Mouse (Mus musculus) embryonic facial prominence, embryonic 10.5 days (tissue): ENCODE results near the gene Fry. TPM values are rescaled to one million over a fixed set of nuclear protein-coding genes. Genes with fewer than 3 reads are reported as not detected.

Experiments used
- DNase-seq: peaks from one replicate; pipeline ENCODE4 v3.0.0-alpha.2; 2017; ENCODE audit warnings: low spot score
- H3K27ac ChIP-seq: fragments of 300-500 bp; sonication (generic); replicated peaks from 2 replicates; pipeline ENCODE4 v1.5.1; 2016; ENCODE audit warnings: mild to moderate bottlenecking
- H3K27me3 ChIP-seq: fragments of 300-500 bp; sonication (generic); replicated peaks from 2 replicates; pipeline ENCODE4 v1.6.1; 2016; ENCODE audit warnings: low read depth, mild to moderate bottlenecking; ENCODE audit not compliant: poor library complexity, severe bottlenecking
- H3K36me3 ChIP-seq: fragments of 300-500 bp; sonication (generic); replicated peaks from 2 replicates; pipeline ENCODE4 v1.6.1; 2016; ENCODE audit warnings: mild to moderate bottlenecking, moderate library complexity
- H3K4me1 ChIP-seq: fragments of 300-500 bp; sonication (generic); 2 replicates; pipeline ENCODE4 v1.6.1; 2016
- H3K4me3 ChIP-seq: fragments of 300-500 bp; sonication (generic); 2 replicates; pipeline ENCODE4 v1.5.1; 2016; ENCODE audit warnings: mild to moderate bottlenecking, moderate library complexity
- H3K9me3 ChIP-seq: fragments of 300-500 bp; sonication (generic); 2 replicates; pipeline ENCODE4 v1.6.1; 2016; ENCODE audit warnings: mild to moderate bottlenecking
- WGBS: fragments of 180-500 bp; shearing (Covaris S2); methylation state at CpG from one replicate; pipeline ENCODE4 v1.1.7; 2016; 5-methylcytosine and 5-hydroxymethylcytosine counted together
- polyA plus RNA-seq: library from polyadenylated mRNA; unstranded; fragments of >200 nt; fragmentation: Nextera tagmentation; extraction: Ambion mirVana; gene quantifications from 2 replicates; pipeline ENCODE4 v1.2.1, GENCODE M21; 2016

The Fry gene
- polyA plus RNA-seq, 1 experiment from 2014 or later, result 7.4 TPM

- H3K27me3 ChIP-seq, result no peaks in the 10 kb centered on the region
- H3K9me3 ChIP-seq, result no peaks in the 10 kb centered on the region
- 0 out of 2 replicates have a peak, but pooled peaks cover 6% of the 10 kb centered on the region for H3K4me1 ChIP-seq
- DNase-seq, result no peak
- no peak overlapping the region for H3K27ac ChIP-seq
- H3K36me3 ChIP-seq, result no peaks in the 10 kb centered on the region
- WGBS, result 76% methylated on average over 3 of the region's 3 CpGs
- no peak overlapping the region for H3K4me3 ChIP-seq
Observed at GRCm38 (mm10) chr5:150372956-150373355, 254.5 kb downstream of the Fry start.

DNA sequence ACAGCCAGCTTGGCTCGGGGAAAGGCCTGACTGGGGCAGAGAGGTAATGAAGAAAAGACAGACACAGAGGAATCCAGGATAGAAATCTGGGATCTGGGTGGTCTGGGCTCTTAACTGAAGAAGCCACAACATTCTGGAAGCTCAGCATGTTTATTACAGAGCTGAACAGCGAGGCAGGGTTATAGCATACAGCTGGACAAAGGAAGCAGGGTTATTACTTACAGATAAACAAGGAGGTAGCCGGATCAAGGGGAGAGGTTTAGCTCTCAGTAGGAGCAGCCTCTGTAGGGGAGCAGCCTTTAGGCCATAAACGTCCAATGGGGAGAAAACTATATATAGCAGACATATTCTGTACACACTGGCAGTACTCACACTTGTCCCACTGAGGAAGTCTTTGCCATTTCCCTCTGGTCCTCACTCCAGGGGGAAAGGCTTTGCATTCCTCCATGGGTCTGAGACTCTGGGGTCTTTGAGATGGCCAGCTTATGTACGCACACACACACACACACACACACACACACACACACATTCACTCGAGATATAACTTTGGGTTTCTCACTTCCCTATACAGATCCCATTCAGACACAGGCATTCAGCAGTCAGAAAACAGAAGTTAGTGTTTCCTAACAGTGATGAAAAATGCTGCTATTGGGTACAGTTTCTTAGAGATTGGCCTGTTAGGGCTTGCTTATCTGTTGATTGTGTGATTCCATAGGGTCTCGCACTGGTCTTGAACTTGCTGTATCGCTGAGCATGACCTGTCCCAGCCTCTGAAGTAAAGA is 256.5 kb downstream of the Fry start:
- WGBS, result 81% methylated on average over 8 of the region's 8 CpGs
- no peaks in the 10 kb centered on the region for H3K36me3 ChIP-seq
- H3K4me1 ChIP-seq, result 0 out of 2 replicates have a peak, but pooled peaks cover 6% of the 10 kb centered on the region
- H3K27me3 ChIP-seq, result no peaks in the 10 kb centered on the region
- DNase-seq, result no peak
- no peak overlapping the region for H3K27ac ChIP-seq
- H3K9me3 ChIP-seq, result no peaks in the 10 kb centered on the region
- H3K4me3 ChIP-seq, result no peak overlapping the region

DNA sequence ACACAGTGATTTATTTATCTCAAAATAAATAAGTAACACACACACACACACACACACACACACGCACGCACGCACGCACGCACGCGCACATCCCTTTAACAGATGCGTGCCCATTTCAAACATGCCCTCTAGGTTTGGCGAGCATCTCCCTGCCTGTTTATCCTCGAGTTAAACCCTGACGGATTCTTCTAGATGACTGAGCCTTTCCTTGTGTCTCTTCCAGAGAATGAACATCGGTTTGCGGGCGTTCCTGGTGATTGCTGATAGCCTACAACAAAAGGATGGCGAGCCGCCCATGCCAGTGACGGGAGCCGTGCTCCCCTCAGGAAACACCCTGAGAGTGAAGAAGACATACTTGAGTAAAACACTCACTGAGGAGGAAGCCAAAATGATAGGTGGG is 260.1 kb downstream of the Fry start:
- Histone ChIP-seq H3K9me3 (no peaks in the 10 kb centered on the region), H3K36me3 (0 out of 2 replicates have a peak, but pooled peaks cover 3% of the 10 kb centered on the region), H3K27me3 (no peaks in the 10 kb centered on the region), H3K4me1 (peaks cover 8% of the 10 kb centered on the region), H3K27ac (no peak overlapping the region), H3K4me3 (no peak overlapping the region)
- DNase-seq, result no peak
- WGBS, result 88% methylated on average over 18 of the region's 18 CpGs

- Histone ChIP-seq H3K4me3 (no peak overlapping the region), H3K27me3 (no peaks in the 10 kb centered on the region), H3K27ac (no peak overlapping the region), H3K36me3 (0 out of 2 replicates have a peak, but pooled peaks cover 3% of the 10 kb centered on the region), H3K4me1 (peaks cover 15% of the 10 kb centered on the region), H3K9me3 (no peaks in the 10 kb centered on the region)
- no peak for DNase-seq
- 93% methylated on average over 10 of the region's 10 CpGs for WGBS
Observed at GRCm38 (mm10) chr5:150380767-150381166, 262.3 kb downstream of the Fry start.

DNA sequence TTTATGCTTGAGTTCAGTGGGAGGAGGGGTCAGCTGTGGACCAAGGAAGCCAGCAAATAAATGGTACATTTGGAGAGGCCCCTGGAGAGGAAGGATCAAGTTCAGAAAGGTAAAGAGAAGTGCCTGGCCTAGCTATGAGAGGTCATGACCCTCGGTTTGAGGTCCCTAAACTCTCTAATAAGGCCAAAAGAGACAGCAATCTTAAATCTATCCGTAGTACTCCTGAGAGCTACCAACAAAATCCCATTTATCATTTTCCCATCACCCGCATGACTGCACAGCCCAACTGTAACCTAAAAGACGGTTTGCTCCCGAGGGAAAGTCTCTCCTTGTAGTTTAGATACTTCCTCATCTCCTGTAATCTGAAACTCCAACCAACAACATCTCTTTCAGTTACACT is 264.0 kb downstream of the Fry start:
- no peaks in the 10 kb centered on the region for H3K27me3 ChIP-seq
- 61% methylated on average over 5 of the region's 5 CpGs for WGBS
- 0 out of 2 replicates have a peak, but pooled peaks cover 3% of the 10 kb centered on the region for H3K36me3 ChIP-seq
- H3K27ac ChIP-seq, result no peak overlapping the region
- H3K9me3 ChIP-seq, result no peaks in the 10 kb centered on the region
- H3K4me3 ChIP-seq, result no peak overlapping the region
- DNase-seq, result no peak
- peaks cover 15% of the 10 kb centered on the region for H3K4me1 ChIP-seq

- WGBS, result 64% methylated on average over 17 of the region's 17 CpGs
- H3K9me3 ChIP-seq, result no peaks in the 10 kb centered on the region
- no peaks in the 10 kb centered on the region for H3K27me3 ChIP-seq
- peaks cover 15% of the 10 kb centered on the region for H3K4me1 ChIP-seq
- H3K27ac ChIP-seq, result no peak overlapping the region
- H3K36me3 ChIP-seq, result 0 out of 2 replicates have a peak, but pooled peaks cover 3% of the 10 kb centered on the region
- DNase-seq, result no peak
- no peak overlapping the region for H3K4me3 ChIP-seq
Observed at GRCm38 (mm10) chr5:150384272-150385215, 266.1 kb downstream of the Fry start.

- Histone ChIP-seq H3K27me3 (no peaks in the 10 kb centered on the region), H3K4me3 (no peak overlapping the region), H3K36me3 (0 out of 2 replicates have a peak, but pooled peaks cover 3% of the 10 kb centered on the region), H3K27ac (peak overlapping the region; percentile 19; the same call in 1 of the 2 replicates), H3K9me3 (no peaks in the 10 kb centered on the region), H3K4me1 (peaks cover 15% of the 10 kb centered on the region)
- 76% methylated on average over 7 of the region's 7 CpGs for WGBS
- DNase-seq, result no peak
Observed at GRCm38 (mm10) chr5:150385224-150385623, 266.8 kb downstream of the Fry start.

DNA sequence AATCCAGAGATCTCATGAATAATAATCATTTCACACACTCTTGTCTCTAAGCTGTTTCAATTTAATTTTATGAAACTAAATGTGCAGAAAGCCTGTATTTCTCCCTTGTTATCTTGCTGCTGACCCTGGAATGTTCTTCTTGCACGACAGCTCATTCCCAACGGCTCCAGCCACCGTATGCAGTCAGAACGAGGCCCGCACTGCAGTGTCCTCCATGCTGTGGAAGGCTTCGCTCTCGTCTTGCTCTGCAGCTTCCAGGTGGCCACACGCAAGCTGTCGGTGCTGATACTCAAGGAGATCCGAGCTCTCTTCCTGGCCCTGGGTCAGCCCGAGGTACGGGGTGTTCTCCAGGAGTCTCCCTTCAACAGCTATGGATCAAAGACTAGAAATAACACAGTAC is 270.2 kb downstream of the Fry start:
- Histone ChIP-seq H3K4me3 (no peak overlapping the region), H3K36me3 (peaks cover 1% of the 10 kb centered on the region), H3K4me1 (peaks cover 7% of the 10 kb centered on the region), H3K27me3 (no peaks in the 10 kb centered on the region), H3K27ac (no peak overlapping the region), H3K9me3 (no peaks in the 10 kb centered on the region; the same call in 1 of the 2 replicates)
- 86% methylated on average over 12 of the region's 12 CpGs for WGBS
- DNase-seq, result no peak

DNA sequence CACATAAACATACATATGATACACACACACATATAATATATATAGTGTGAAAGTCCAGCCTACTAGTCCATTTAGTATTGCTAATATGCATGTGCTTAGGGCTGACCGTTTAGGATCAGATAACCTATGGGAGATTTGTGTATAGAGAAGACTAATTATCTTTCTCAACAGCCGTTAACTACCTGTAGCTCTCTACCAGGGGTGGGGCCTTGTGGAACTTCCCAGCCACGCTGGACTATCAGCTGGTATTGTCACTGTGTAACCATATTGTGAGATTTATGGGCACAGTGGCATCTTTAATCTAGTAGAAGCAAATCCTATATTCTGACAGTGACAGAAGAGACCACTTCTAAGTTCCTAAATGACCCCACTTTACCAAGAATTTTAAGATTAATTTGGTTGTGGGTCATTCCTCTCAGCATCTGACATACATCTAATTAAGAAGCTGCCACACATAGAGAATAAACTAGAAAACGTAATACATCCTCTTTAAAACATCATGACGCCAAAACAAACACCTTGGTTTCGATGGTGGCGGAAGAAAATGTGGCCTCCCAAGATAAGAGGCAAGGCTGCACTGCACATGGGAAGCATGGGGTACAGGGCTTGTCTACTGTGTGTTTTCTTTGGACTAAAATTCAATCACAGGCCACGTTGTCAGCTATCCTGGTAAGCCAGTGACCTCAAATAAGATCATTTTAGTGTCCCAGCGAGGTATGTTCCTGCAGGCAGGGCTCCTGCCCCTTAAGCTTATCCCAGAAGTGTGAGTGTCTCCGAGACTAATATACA is 271.3 kb downstream of the Fry start:
- Histone ChIP-seq H3K4me1 (peaks cover 1% of the 10 kb centered on the region), H3K36me3 (peaks cover 12% of the 10 kb centered on the region), H3K27me3 (no peaks in the 10 kb centered on the region), H3K27ac (no peak overlapping the region), H3K9me3 (peaks cover 7% of the 10 kb centered on the region), H3K4me3 (no peak overlapping the region)
- 85% methylated on average over 10 of the region's 10 CpGs for WGBS
- no peak for DNase-seq

- Histone ChIP-seq H3K9me3 (peaks cover 8% of the 10 kb centered on the region), H3K4me3 (no peak overlapping the region), H3K27ac (no peak overlapping the region), H3K27me3 (no peaks in the 10 kb centered on the region), H3K36me3 (peaks cover 16% of the 10 kb centered on the region), H3K4me1 (no peaks in the 10 kb centered on the region; the same call in 1 of the 2 replicates)
- DNase-seq, result no peak
- WGBS, result 79% methylated on average over 7 of the region's 7 CpGs
Observed at GRCm38 (mm10) chr5:150390422-150390821, 272.0 kb downstream of the Fry start.

GRCm38 (mm10) chr5:150394645-150395044 is 276.2 kb downstream of the Fry start:
- Histone ChIP-seq H3K4me3 (no peak overlapping the region), H3K9me3 (peaks cover 8% of the 10 kb centered on the region), H3K4me1 (no peaks in the 10 kb centered on the region), H3K27me3 (no peaks in the 10 kb centered on the region), H3K36me3 (peaks cover 16% of the 10 kb centered on the region), H3K27ac (no peak overlapping the region)
- 97% methylated on average over 6 of the region's 6 CpGs for WGBS
- DNase-seq, result no peak
